Mouse (Mus musculus) cerebellum, postnatal 36 days (tissue): ENCODE data around the gene Ahnak2.

Experiments
- DNase-seq, 2 experiments: peaks; one replicate each; pipeline ENCODE4 v3.0.0; 2021 to 2022; ENCODE audit warnings: mixed read lengths in 2 of 2

Ahnak2 gene

GRCm38 (mm10) chr12:112757896-112758295 is 44.6 kb downstream of the Ahnak2 start:
- DNase-seq = no peak

- no peak for DNase-seq
These were observed 46.6 kb downstream of the Ahnak2 start for GRCm38 (mm10) chr12:112755900-112756299.

GRCm38 (mm10) chr12:112752399-112752798 is 50.1 kb downstream of the Ahnak2 start:
- no peak for DNase-seq

GRCm38 (mm10) chr12:112750976-112751375 is 51.5 kb downstream of the Ahnak2 start:
- peak in 1 of 2 experiments; percentile 1 for DNase-seq

- no peak for DNase-seq
These were observed 54.9 kb downstream of the Ahnak2 start for GRCm38 (mm10) chr12:112747606-112747970.

- no peak for DNase-seq
These were observed 55.5 kb downstream of the Ahnak2 start for GRCm38 (mm10) chr12:112746808-112747605.

- no peak for DNase-seq
These were observed 56.0 kb downstream of the Ahnak2 start for GRCm38 (mm10) chr12:112746461-112746807.

- DNase-seq = no peak
These were observed 56.7 kb downstream of the Ahnak2 start for GRCm38 (mm10) chr12:112745716-112746115.

GRCm38 (mm10) chr12:112744891-112745580 is 57.4 kb downstream of the Ahnak2 start:
- no peak for DNase-seq

GRCm38 (mm10) chr12:112744211-112744610 is 58.2 kb downstream of the Ahnak2 start:
- no peak for DNase-seq

- peak; percentile 74 to 77 for DNase-seq
These were observed 59.1 kb downstream of the Ahnak2 start for GRCm38 (mm10) chr12:112743168-112743975.

- no peak for DNase-seq
These were observed 59.7 kb downstream of the Ahnak2 start for GRCm38 (mm10) chr12:112742768-112743167.

GRCm38 (mm10) chr12:112739023-112739568 is 63.4 kb downstream of the Ahnak2 start:
- peak; percentile 43 to 59 for DNase-seq

GRCm38 (mm10) chr12:112738281-112739022 is 64.0 kb downstream of the Ahnak2 start:
- peak in 1 of 2 experiments; percentile 47 for DNase-seq

- peak; percentile 96 for DNase-seq
These were observed 64.7 kb downstream of the Ahnak2 start for GRCm38 (mm10) chr12:112737761-112738160.

- DNase-seq = no peak
These were observed 65.4 kb downstream of the Ahnak2 start for GRCm38 (mm10) chr12:112737081-112737480.

GRCm38 (mm10) chr12:112736636-112736925 is 65.9 kb downstream of the Ahnak2 start:
- no peak for DNase-seq

- DNase-seq = peak; percentile 55 to 59
These were observed 66.4 kb downstream of the Ahnak2 start for GRCm38 (mm10) chr12:112735896-112736635.

- peak in 1 of 2 experiments; percentile 15 for DNase-seq
These were observed 67.4 kb downstream of the Ahnak2 start for GRCm38 (mm10) chr12:112734881-112735655.

- peak in 1 of 2 experiments; percentile 28 for DNase-seq
These were observed 68.2 kb downstream of the Ahnak2 start for GRCm38 (mm10) chr12:112734108-112734820.
